Mouse (Mus musculus) heart, postnatal 10 days (tissue): ENCODE results near the gene Sema3b. TPM values are rescaled to one million over a fixed set of nuclear protein-coding genes. Genes with fewer than 3 reads are reported as not detected.
"Not testable (repeated sequence)": the region's sequence is repeated elsewhere in the genome, so short reads cannot be mapped to it uniquely, and the experiment has no call there.

Experiments
- DNase-seq, 2 experiments: peaks; one replicate each; pipeline ENCODE4 v3.0.0; 2021
- intact Hi-C: fragments of 180-260 bp; cut with DNase I; formaldehyde crosslinking; loops from one replicate; pipeline ENCODE4 v1.15.1; 2025
- total RNA-seq, 2 experiments: library from RNA; stranded (reverse); gene quantifications; 2 replicates each; pipeline ENCODE4 v1.2.3; 2021

The Sema3b gene
- total RNA-seq, 2 experiments from 2014 or later, result 15.4 to 17.3 TPM

DNA sequence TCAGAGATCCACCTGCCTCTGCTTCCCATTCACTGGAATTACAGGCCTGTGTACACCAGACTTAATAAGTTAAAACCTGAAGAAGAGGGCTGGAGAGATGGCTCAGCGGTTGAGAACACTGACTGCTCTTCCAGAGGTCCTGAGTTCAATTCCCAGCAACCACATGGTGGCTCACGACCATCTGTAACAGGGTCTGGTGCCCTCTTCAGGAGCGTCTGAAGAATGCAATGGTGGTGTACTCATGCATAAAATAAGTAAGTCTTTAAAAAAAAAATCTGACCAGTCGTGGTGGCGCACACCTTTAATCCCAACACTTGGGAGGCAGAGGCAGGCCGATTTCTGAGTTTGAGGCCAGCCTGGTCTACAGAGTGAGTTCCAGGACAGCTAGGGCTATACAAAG is 35.3 kb downstream of the Sema3b start:
- DNase-seq, intact Hi-C loops: not testable (repeated sequence)

GRCm38 (mm10) chr9:107572327-107572662 is 36.7 kb downstream of the Sema3b start:
- no peak for DNase-seq
- intact Hi-C loops, result no loop called here

- intact Hi-C loops, result no loop called here
- DNase-seq, result no peak
These were observed 37.3 kb downstream of the Sema3b start for GRCm38 (mm10) chr9:107571534-107572326.

DNA sequence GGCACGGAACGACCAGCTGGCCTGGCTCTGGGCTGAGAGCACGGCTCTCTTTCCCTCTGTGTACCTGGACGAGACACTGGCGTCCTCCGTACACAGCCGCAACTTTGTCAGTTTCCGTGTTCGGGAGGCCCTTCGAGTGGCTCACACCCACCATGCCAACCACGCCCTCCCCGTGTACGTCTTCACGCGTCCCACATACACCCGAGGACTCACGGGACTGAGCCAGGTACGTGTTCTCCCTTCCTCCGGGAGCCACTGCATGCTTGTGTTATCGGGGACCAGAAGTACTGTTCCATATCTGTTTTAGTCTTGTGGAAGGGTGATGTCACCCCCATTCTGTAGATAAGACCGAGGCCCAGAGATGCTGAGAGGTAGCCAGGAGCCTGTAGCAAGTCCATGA is 38.2 kb downstream of the Sema3b start:
- no peak for DNase-seq
- intact Hi-C loops, result no loop called here

DNA sequence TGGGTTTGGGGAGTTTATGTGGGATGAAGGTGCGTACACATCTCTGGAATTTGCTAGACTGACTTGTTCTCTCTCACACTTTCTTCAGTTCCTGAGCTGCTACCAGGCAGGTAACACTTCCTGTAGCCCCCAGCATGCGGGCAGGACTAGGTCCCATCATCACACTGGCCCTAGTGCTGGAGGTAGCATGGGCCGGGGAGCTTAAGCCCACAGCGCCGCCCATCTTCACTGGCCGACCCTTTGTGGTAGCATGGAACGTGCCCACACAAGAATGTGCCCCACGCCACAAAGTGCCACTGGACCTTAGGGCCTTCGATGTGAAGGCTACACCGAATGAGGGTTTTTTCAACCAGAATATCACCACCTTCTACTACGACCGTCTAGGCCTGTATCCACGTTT is 39.0 kb downstream of the Sema3b start:
- intact Hi-C loops, result no loop called here
- no peak for DNase-seq

- intact Hi-C loops, result no loop called here
These were observed 39.8 kb downstream of the Sema3b start for GRCm38 (mm10) chr9:107569270-107569669.

DNA sequence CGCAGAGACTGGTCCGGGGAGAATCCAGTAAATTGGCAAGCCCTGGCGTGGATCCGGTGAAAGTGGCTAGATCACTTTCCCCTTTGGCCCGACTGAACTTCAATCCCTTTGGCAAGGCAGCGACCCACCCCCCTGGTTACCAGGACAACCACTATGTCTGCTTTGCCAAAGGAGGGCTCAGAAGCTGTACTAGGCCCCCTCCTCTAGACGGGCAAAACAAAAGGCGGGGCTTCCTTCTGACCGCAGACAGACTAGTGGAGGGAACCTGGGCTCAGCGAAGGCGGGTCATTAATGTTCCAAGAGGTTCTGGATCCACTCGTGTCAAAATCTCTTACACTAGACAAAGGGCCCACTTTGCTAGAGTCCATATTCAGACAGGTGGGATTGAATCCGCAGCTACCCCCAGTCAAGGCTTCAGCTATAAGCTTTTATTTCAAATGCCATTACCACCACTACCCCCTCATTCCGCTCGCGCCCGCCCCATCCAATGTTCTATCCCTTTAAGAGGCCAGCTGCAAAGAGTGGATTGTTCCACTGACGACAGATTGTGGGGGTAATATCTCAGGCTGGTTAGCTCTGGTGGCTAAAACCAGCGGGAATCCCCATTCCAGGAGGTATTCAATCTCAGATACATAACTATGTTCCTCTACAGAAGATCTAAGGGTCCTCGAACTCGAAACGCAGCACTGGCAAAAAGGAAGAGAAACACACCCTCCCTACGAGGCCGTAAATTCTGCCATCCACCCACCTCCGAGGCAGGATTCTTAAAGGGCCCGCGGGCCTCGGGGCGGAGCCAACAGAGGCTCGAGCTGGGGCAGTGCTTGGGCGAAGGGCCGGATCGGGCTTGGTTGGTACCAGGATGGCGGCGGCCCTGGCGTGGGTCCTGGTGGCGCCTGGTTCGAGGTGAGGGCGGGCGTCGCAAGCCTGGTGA is 40.4 kb downstream of the Sema3b start:
- intact Hi-C loops, result no loop called here
- peak; percentile 91 for DNase-seq

More at GRCm38 (mm10) chr9:107569270-107569669, 39.8 kb downstream of the Sema3b start:
- DNase-seq, result no peak

GRCm38 (mm10) chr9:107567702-107568319 is 41.2 kb downstream of the Sema3b start, which contains the start of gene Hyal2:
Gene Hyal2 (plus strand): TSS chr9:107567945.
- intact Hi-C loops, result no loop called here
- DNase-seq, result peak in 1 of 2 experiments; percentile 48

- intact Hi-C loops, result no loop called here
- DNase-seq, result peak; percentile 54 to 63
These were observed 42.2 kb downstream of the Sema3b start for GRCm38 (mm10) chr9:107566855-107567254.

DNA sequence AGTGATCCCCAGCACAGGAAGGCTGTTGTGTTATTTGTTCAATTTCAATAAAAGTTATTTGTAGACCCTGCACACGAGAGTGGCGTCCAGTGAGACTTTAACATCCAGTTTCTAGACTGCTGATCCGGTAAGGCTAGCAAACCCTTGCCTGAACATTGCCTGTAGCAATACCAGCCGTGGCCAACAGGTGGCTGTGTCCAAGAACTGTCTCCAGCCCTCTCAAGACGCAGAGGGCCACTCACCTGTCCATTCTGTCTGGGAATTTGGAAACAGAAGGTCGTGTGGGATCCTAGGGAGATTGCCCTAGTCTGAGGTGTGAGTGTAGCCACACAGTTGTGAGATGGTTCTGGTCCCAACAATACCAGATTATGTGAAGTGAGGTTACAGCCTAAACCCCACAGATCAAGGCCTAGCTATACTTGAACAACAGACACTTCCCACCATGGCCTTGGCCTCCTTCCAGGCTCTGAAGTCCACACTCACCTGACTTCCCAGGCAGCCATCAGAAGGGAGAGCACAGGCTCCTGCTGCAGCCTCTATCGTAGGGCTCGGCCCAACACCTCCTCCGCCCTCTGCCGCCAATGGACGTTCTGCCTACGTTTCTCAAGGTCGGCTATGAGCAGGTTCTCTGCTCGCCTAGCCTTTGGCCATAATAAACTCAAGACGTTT is 42.9 kb downstream of the Sema3b start:
- DNase-seq, result peak; percentile 90 to 91
- intact Hi-C loops, result no loop called here

DNA sequence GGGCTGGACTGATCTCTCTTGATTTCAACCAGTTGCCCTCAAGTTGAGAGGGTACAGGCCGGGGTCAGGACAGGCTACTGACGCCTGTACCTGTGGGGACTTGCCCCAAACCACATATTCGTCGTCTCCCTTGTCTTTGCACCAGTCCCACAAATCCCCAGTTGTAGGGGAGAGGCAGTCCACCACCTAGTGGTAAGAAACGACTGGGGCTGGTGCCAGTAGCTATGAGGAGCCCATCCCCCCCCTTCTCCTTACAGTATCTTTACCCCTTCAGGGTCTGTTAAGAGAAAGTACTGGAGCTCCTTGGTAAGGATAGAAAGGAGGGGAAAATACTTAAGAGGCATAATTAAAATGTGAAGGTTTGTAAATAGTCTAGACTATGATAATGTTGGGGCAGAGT is 43.5 kb downstream of the Sema3b start:
- intact Hi-C loops, DNase-seq: not testable (repeated sequence)

- DNase-seq, result peak; percentile 97
- intact Hi-C loops, result no loop called here
These were observed 45.9 kb downstream of the Sema3b start, which contains the start of gene Tusc2 for GRCm38 (mm10) chr9:107563029-107563581. Gene Tusc2 (plus strand): TSS chr9:107563255.

DNA sequence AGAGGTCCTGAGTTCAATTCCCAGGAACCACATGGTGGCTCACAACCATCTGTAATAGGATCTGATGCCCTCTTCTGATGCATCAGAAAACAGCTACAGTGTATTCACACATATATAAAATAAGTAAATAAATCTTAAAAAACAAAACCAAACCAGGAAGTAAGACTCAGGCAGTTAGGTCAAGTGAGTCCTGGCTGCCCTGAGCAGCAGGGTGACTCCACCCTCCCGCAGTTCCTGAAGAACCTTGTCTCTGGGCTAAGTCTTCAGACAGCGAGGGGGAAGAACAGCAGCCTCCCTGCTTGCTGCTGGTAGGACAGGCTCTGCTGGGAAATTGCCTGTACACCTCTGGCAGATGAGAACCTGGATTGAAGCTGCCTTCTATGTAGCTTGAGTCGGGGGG is 52.7 kb downstream of the Sema3b start:
- intact Hi-C loops, result no loop called here
- DNase-seq, result no peak

DNA sequence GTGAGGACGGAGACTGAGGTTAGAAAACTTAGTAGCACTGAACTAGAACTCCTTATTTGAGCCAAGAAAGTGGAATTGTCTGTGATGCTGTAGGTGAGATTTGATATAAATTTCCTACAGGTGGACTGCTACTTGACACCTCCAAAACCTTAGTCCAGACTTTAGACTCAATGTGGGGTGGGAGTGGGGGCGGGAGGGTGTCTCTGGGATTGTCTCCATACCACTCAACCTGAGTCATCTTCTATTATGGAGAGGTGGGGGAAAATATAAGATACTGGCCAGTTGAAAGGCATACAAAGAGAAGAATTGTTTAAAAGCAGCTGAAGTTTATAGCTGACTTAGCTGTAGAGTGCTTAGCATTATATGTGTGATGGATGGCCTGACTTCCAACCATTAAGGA is 53.3 kb downstream of the Sema3b start:
- no peak for DNase-seq

DNA sequence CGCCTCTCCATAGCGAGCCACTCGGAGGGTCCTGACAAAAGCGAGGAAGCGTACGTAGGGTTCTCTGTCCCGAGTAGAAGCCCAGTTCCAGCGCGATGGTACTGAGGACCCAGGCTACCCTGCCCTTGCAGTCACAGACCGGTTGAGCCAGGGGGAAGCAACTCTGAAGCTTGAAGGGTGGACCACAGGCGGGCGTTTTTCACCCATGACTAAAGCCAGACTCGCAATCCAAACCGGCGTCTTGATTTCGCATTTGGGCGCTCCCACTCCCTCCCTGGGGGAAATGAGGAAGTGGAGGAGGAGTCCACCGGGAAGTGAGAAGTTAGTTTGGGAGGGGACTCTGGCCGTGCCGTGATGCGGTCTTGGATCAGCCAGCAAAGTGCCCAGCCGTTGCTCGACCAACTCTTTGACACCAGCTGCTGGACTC is 54.0 kb downstream of the Sema3b start:
- intact Hi-C loops, result no loop called here
- DNase-seq, result peak; percentile 86 to 87

More for the DNA sequence above, 53.3 kb downstream of the Sema3b start:
- intact Hi-C loops, result no loop called here

- peak; percentile 95 to 96 for DNase-seq
- intact Hi-C loops, result no loop called here
These were observed 54.7 kb downstream of the Sema3b start for GRCm38 (mm10) chr9:107554319-107554825.

GRCm38 (mm10) chr9:107553541-107554318 is 55.3 kb downstream of the Sema3b start:
- DNase-seq, result peak in 1 of 2 experiments; percentile 51
- intact Hi-C loops, result no loop called here

GRCm38 (mm10) chr9:107552690-107553393 is 56.2 kb downstream of the Sema3b start:
- intact Hi-C loops, result no loop called here
- no peak for DNase-seq
